In the genomic region with DNA sequence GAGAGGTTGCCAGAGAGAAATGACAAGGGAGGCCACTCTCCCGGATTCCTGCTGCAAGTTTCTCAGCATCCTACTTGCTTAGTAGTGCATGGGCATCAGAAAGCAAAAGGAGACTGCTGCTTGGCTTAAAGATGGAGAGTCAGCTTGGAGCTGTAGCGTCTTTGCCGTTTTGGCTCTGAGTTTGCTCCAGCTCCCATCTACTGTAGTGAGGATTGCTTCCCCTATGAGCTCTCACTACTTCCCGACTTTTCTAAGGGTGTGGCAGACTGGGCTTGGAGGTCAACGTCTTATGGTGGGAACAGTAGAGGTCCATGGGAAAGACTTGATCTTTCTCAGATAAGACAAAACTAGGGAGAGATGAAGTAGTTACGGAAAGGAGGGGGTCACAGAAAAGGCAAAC, we compare ENCODE assay signal across 25 mouse cellular contexts. TPM values are rescaled to one million over a fixed set of nuclear protein-coding genes. Genes with fewer than 3 reads are reported as not detected.
A peak's percentile ranks its signal among the peaks of the same experiment; 100 is the strongest.
DNase-seq lines count a peak whose midpoint lies in the region; ATAC-seq and TF ChIP-seq lines count a peak whose summit lies in the region.
"Had no signal": no experiment of that assay in that cellular context is flagged by ENCODE, and none has a peak within 500 bp of the region (broad histone marks: within the 10 kb centered on the region; RNA-seq: fewer than 3 reads in every experiment).

No protein-coding gene starts in this region.

- no peaks in the 10 kb centered on the region; the same call in none of the 2 replicates for H3K79me2 ChIP-seq in heart, adult 2 months (replicated peaks; ENCODE audit: control insufficient read depth, insufficient read depth, low read length)

- TF ChIP-seq CTCF in heart, adult 2 months (IDR thresholded peaks at IDR 0.05) = no peak

- ATAC-seq in kidney, embryonic 15.5 days (replicated peaks; ENCODE audit: low FRiP score) = 0 out of 2 replicates have a peak, but pooled peaks have one; percentile 44
- ATAC-seq in forebrain, embryonic 15.5 days (replicated peaks) = no peak
- ATAC-seq: forebrain, embryonic 14.5 days; hindbrain, embryonic 16.5 days had no signal

- H3K36me3 ChIP-seq in heart, adult 2 months (ENCODE audit: control insufficient read depth, insufficient read depth, low read length) = peaks cover 48% of the 10 kb centered on the region
- no peaks in the 10 kb centered on the region for H3K36me3 ChIP-seq in kidney, embryonic 15.5 days
- no peaks in the 10 kb centered on the region for H3K36me3 ChIP-seq in forebrain, embryonic 15.5 days
- H3K36me3 ChIP-seq: embryonic facial prominence, embryonic 12.5 days; embryonic facial prominence, embryonic 15.5 days; heart, embryonic 10.5 days; hindbrain, embryonic 10.5 days; hindbrain, embryonic 13.5 days had no signal

- 0 out of 2 replicates have a peak, but pooled peaks have one; percentile 11 for TF ChIP-seq POLR2A in heart, adult 2 months (IDR thresholded peaks at IDR 0.05; ENCODE audit: insufficient read depth, low read depth, low read length)

- H3K9ac ChIP-seq in heart, adult 2 months (ENCODE audit: low read depth, low read length) = no peak overlapping the region
- H3K9ac ChIP-seq in kidney, embryonic 15.5 days = no peak overlapping the region
- no peak overlapping the region for H3K9ac ChIP-seq in forebrain, embryonic 15.5 days (replicated peaks)
- H3K9ac ChIP-seq: embryonic facial prominence, embryonic 12.5 days; embryonic facial prominence, embryonic 15.5 days; hindbrain, embryonic 13.5 days had no signal

- H3K4me2 ChIP-seq in kidney, embryonic 15.5 days = no peak overlapping the region
- H3K4me2 ChIP-seq in forebrain, embryonic 15.5 days (replicated peaks) = no peak overlapping the region
- H3K4me2 ChIP-seq: embryonic facial prominence, embryonic 12.5 days; embryonic facial prominence, embryonic 15.5 days; hindbrain, embryonic 13.5 days had no signal

- intact Hi-C loops in heart, adult 2 months (cut with DNase I) = no loop called here

- H3K4me3 ChIP-seq in heart, adult 2 months = no peak overlapping the region
- H3K4me3 ChIP-seq in kidney, embryonic 15.5 days (replicated peaks) = no peak overlapping the region
- no peak overlapping the region for H3K4me3 ChIP-seq in forebrain, embryonic 15.5 days
- H3K4me3 ChIP-seq: embryonic facial prominence, embryonic 12.5 days; embryonic facial prominence, embryonic 15.5 days; heart, embryonic 10.5 days; hindbrain, embryonic 10.5 days; hindbrain, embryonic 13.5 days had no signal

- H3K4me1 ChIP-seq in heart, adult 2 months (ENCODE audit: control insufficient read depth, insufficient read depth, low read length) = peaks cover 1% of the 10 kb centered on the region; the same call in 1 of the 2 replicates
- peaks cover 23% of the 10 kb centered on the region for H3K4me1 ChIP-seq in kidney, embryonic 15.5 days
- H3K4me1 ChIP-seq in forebrain, embryonic 15.5 days = no peaks in the 10 kb centered on the region
- H3K4me1 ChIP-seq: embryonic facial prominence, embryonic 12.5 days; embryonic facial prominence, embryonic 15.5 days; heart, embryonic 10.5 days; hindbrain, embryonic 13.5 days had no signal

- no peaks in the 10 kb centered on the region for H3K9me3 ChIP-seq in kidney, embryonic 15.5 days (replicated peaks)
- H3K9me3 ChIP-seq in forebrain, embryonic 15.5 days = no peaks in the 10 kb centered on the region
- H3K9me3 ChIP-seq: embryonic facial prominence, embryonic 12.5 days; embryonic facial prominence, embryonic 15.5 days; heart, embryonic 10.5 days; hindbrain, embryonic 10.5 days; hindbrain, embryonic 13.5 days had no signal

- WGBS in heart, adult 2 months = 52% methylated on average over 6 of the region's 6 CpGs
- WGBS in kidney, embryonic 15.5 days = 55% methylated on average over 6 of the region's 6 CpGs
- 94% methylated on average over 6 of the region's 6 CpGs for WGBS in forebrain, embryonic 15.5 days

- DNase-seq in heart, adult 2 months = no peak
- DNase-seq in heart, adult 9 months (ENCODE audit: low spot score in 2 of 2) = no peak
- no peak for DNase-seq in kidney, adult 9 months
- peak; percentile 20 for DNase-seq in kidney, postnatal 14 days
- no peak for DNase-seq in kidney, adult 18-20 months
- DNase-seq: adrenal gland, adult 2 months; adrenal gland, postnatal 14 days; B cell, adult 2 months; cerebellum, adult 11 months; cerebellum, adult 2 months; cerebellum, adult 9-11 months; cerebellum, postnatal 25 days; gastrocnemius, postnatal 25 days; heart, postnatal 10 days; heart, postnatal 36 days had no signal

- no peak overlapping the region for H3K27ac ChIP-seq in heart, adult 2 months
- peak overlapping the region; percentile 85 for H3K27ac ChIP-seq in kidney, embryonic 15.5 days
- no peak overlapping the region for H3K27ac ChIP-seq in forebrain, embryonic 15.5 days (replicated peaks)
- H3K27ac ChIP-seq: embryonic facial prominence, embryonic 12.5 days; embryonic facial prominence, embryonic 15.5 days; heart, embryonic 10.5 days; hindbrain, embryonic 10.5 days; hindbrain, embryonic 13.5 days had no signal

- TF ChIP-seq EP300 in heart, adult 2 months (IDR thresholded peaks at IDR 0.05; ENCODE audit: insufficient read depth, low read depth, low read length) = 0 out of 2 replicates have a peak, but pooled peaks have one; percentile 60

- H3K27me3 ChIP-seq in heart, adult 2 months (ENCODE audit: control insufficient read depth, insufficient read depth, low read length) = no peaks in the 10 kb centered on the region
- no peaks in the 10 kb centered on the region for H3K27me3 ChIP-seq in kidney, embryonic 15.5 days
- H3K27me3 ChIP-seq in forebrain, embryonic 15.5 days = no peaks in the 10 kb centered on the region
- H3K27me3 ChIP-seq: embryonic facial prominence, embryonic 12.5 days; embryonic facial prominence, embryonic 15.5 days; hindbrain, embryonic 13.5 days had no signal

RNA-seq across cellular contexts. Expression of a gene that starts 15.9 kb away (rescaled TPM):
- 1,000 to 10,000 TPM; 1,721 to 1,764 TPM for total RNA-seq in heart, adult 2 months (2021)
- polyA plus RNA-seq in heart, adult 2 months (2012; rRNA removed) = 1,853 and 3,161 TPM in 2 replicates
- polyA plus RNA-seq in kidney, embryonic 15.5 days (2015; fragmentation: Nextera tagmentation; extraction: Ambion mirVana) = 90.7 and 92.4 TPM in 2 replicates
- 11.3 and 14.7 TPM in 2 replicates for polyA plus RNA-seq in forebrain, embryonic 15.5 days (2015; fragmentation: Nextera tagmentation; extraction: Ambion mirVana)
- total RNA-seq: MEL had no signal

Comparison
In these comparisons a context has a peak if more than half of its experiments do, and no peak if none do; other contexts are left out.
1. RNA of a gene that starts 15.9 kb away (polyA plus RNA-seq): 1,853 to 3,161 TPM in heart, adult 2 months; 90.7 to 92.4 TPM in kidney, embryonic 15.5 days and 11.3 to 14.7 TPM in forebrain, embryonic 15.5 days; every median in the first group is over 10 times any median in the second.